Mouse (Mus musculus) MEL (cell line): ENCODE data around the gene Ubox5. TPM values are rescaled to one million over a fixed set of nuclear protein-coding genes. Genes with fewer than 3 reads are reported as not detected.

Experiments
- DNase-seq: peaks from one replicate; pipeline ENCODE4 v3.0.0; 2011; ENCODE audit warnings: low read depth, low spot score
- H3K27ac ChIP-seq: 2 replicates; pipeline ENCODE4 v1.5.1; 2012; ENCODE audit warnings: low read depth, mild to moderate bottlenecking, control low read depth, low read length, moderate library complexity; ENCODE audit not compliant: control insufficient read depth
- H3K27me3 ChIP-seq, 2 experiments: fragments of 150-350 bp in 1 of 2; sonication (generic) in 1 of 2; 2 replicates each; pipeline ENCODE4 v1.6.1; 2012; ENCODE audit warnings: low read length in 2 of 2, mild to moderate bottlenecking in 2 of 2, improper control_type of control experiment in 1 of 2, moderate library complexity in 1 of 2; ENCODE audit not compliant: insufficient read depth in 2 of 2, control insufficient read depth in 1 of 2
- H3K36me3 ChIP-seq, 2 experiments: 2 replicates each; pipeline ENCODE4 v1.6.1; 2012 to 2014; ENCODE audit warnings: low read length in 2 of 2, improper control_type of control experiment in 1 of 2, inconsistent platforms in 1 of 2, mild to moderate bottlenecking in 1 of 2; ENCODE audit not compliant: insufficient read depth in 2 of 2, control insufficient read depth in 1 of 2
- H3K4me1 ChIP-seq, 2 experiments: fragments of 150-350 bp in 1 of 2; sonication (generic) in 1 of 2; 2 replicates each; pipeline ENCODE4 v1.6.1; 2012; ENCODE audit warnings: low read length in 2 of 2, improper control_type of control experiment in 1 of 2, mild to moderate bottlenecking in 1 of 2; ENCODE audit not compliant: insufficient read depth in 2 of 2, control insufficient read depth in 1 of 2
- H3K4me3 ChIP-seq, 2 experiments: fragments of 150-350 bp in 1 of 2; sonication (generic) in 1 of 2; 2 replicates each; pipeline ENCODE4 v1.5.1; 2012; ENCODE audit warnings: low read depth in 2 of 2, low read length in 2 of 2, mild to moderate bottlenecking in 2 of 2, moderate library complexity in 2 of 2, control low read depth in 1 of 2, improper control_type of control experiment in 1 of 2; ENCODE audit not compliant: control insufficient read depth in 1 of 2, insufficient read depth in 1 of 2
- H3K79me2 ChIP-seq: 2 replicates; pipeline ENCODE4 v1.6.1; 2012; ENCODE audit warnings: mild to moderate bottlenecking, low read length, moderate library complexity; ENCODE audit not compliant: control insufficient read depth, poor library complexity, insufficient read depth
- H3K9ac ChIP-seq: 2 replicates; pipeline ENCODE4 v1.6.1; 2012; ENCODE audit warnings: low read depth, mild to moderate bottlenecking, control low read depth, low read length, moderate library complexity; ENCODE audit not compliant: control insufficient read depth, poor library complexity, severe bottlenecking
- H3K9me3 ChIP-seq: fragments of 150-350 bp; sonication (generic); replicated peaks from 2 replicates; pipeline ENCODE4 v1.6.1; 2012; ENCODE audit warnings: mild to moderate bottlenecking, low read length, improper control_type of control experiment, moderate library complexity; ENCODE audit not compliant: insufficient read depth
- CHD1 ChIP-seq: IDR thresholded peaks from 2 replicates; pipeline ENCODE4 v1.6.1; 2012; ENCODE audit warnings: low read depth, mild to moderate bottlenecking, inconsistent platforms, low read length, improper control_type of control experiment
- E2F4 ChIP-seq: IDR thresholded peaks from 2 replicates; pipeline ENCODE4 v1.6.1; 2011; ENCODE audit warnings: low read depth, low read length, improper control_type of control experiment, borderline replicate concordance
- ELF1 ChIP-seq: IDR thresholded peaks from 2 replicates; pipeline ENCODE4 v1.6.1; 2014; ENCODE audit warnings: low read depth, mild to moderate bottlenecking, inconsistent platforms, low read length, improper control_type of control experiment, moderate library complexity
- GABPA ChIP-seq: IDR thresholded peaks from 2 replicates; pipeline ENCODE4 v1.6.1; 2012; ENCODE audit warnings: low read depth, mild to moderate bottlenecking, inconsistent platforms, low read length, improper control_type of control experiment, moderate library complexity
- GATA1 ChIP-seq: IDR thresholded peaks from 2 replicates; pipeline ENCODE4 v1.6.1; 2011; ENCODE audit warnings: low read depth, low read length, improper control_type of control experiment
- HCFC1 ChIP-seq: IDR thresholded peaks from 2 replicates; pipeline ENCODE4 v1.6.1; 2012; ENCODE audit warnings: low read depth, mild to moderate bottlenecking, inconsistent platforms, low read length, improper control_type of control experiment, moderate library complexity
- JUND ChIP-seq: IDR thresholded peaks from 2 replicates; pipeline ENCODE4 v1.6.1; 2011; ENCODE audit warnings: low read depth, mild to moderate bottlenecking, improper control_type of control experiment, low read length
- MAX ChIP-seq: IDR thresholded peaks from 2 replicates; pipeline ENCODE4 v1.6.1; 2011; ENCODE audit warnings: low read length, improper control_type of control experiment
- MYB ChIP-seq: IDR thresholded peaks from 2 replicates; pipeline ENCODE4 v1.6.1; 2011; ENCODE audit warnings: mild to moderate bottlenecking, low read depth, low read length, improper control_type of control experiment
- NRF1 ChIP-seq: IDR thresholded peaks from 2 replicates; pipeline ENCODE4 v1.6.1; 2014; ENCODE audit warnings: low read depth, mild to moderate bottlenecking, inconsistent platforms, low read length, improper control_type of control experiment, moderate library complexity; ENCODE audit not compliant: poor library complexity, insufficient read depth, severe bottlenecking
- POLR2A ChIP-seq, 2 experiments: IDR thresholded peaks; 2 replicates each; pipeline ENCODE4 v1.6.1; 2011 to 2012; ENCODE audit warnings: low read length in 2 of 2, mild to moderate bottlenecking in 2 of 2, control low read depth in 1 of 2, improper control_type of control experiment in 1 of 2, low read depth in 1 of 2, moderate library complexity in 1 of 2; ENCODE audit not compliant: control insufficient read depth in 1 of 2, insufficient read depth in 1 of 2, poor library complexity in 1 of 2
- POLR2AphosphoS5 ChIP-seq: IDR thresholded peaks from 2 replicates; pipeline ENCODE4 v1.6.1; 2012; ENCODE audit warnings: low read depth, borderline replicate concordance, mild to moderate bottlenecking, inconsistent platforms, low read length, moderate library complexity, mixed read lengths
- RCOR1 ChIP-seq: IDR thresholded peaks from 2 replicates; pipeline ENCODE4 v1.6.1; 2012; ENCODE audit warnings: low read depth, mild to moderate bottlenecking, inconsistent platforms, low read length, improper control_type of control experiment
- TAL1 ChIP-seq: IDR thresholded peaks from 2 replicates; pipeline ENCODE4 v1.6.1; 2012; ENCODE audit warnings: mild to moderate bottlenecking, inconsistent platforms, low read length, moderate library complexity, mixed read lengths
- TCF12 ChIP-seq: IDR thresholded peaks from 2 replicates; pipeline ENCODE4 v1.6.1; 2014; ENCODE audit warnings: low read depth, mild to moderate bottlenecking, inconsistent platforms, low read length, improper control_type of control experiment, moderate library complexity
- UBTF ChIP-seq: IDR thresholded peaks from 2 replicates; pipeline ENCODE4 v1.6.1; 2012; ENCODE audit warnings: low read depth, mild to moderate bottlenecking, inconsistent platforms, low read length, improper control_type of control experiment, moderate library complexity, borderline replicate concordance; ENCODE audit not compliant: insufficient read depth
- USF1 ChIP-seq: IDR thresholded peaks from 2 replicates; pipeline ENCODE4 v1.6.1; 2014; ENCODE audit warnings: low read depth, mild to moderate bottlenecking, inconsistent platforms, low read length, improper control_type of control experiment, moderate library complexity
- ZKSCAN1 ChIP-seq: IDR thresholded peaks from 2 replicates; pipeline ENCODE4 v1.6.1; 2012; ENCODE audit warnings: low read depth, mild to moderate bottlenecking, inconsistent platforms, low read length, improper control_type of control experiment, moderate library complexity
- ZNF384 ChIP-seq: IDR thresholded peaks from 2 replicates; pipeline ENCODE4 v1.6.1; 2012; ENCODE audit warnings: low read depth, mild to moderate bottlenecking, inconsistent platforms, low read length, improper control_type of control experiment
- polyA plus RNA-seq, 2 experiments: library from polyadenylated mRNA; stranded (reverse) in 1 of 2; unstranded in 1 of 2; fragments of >175 nt in 1 of 2; fragments of >200 nt in 1 of 2; gene quantifications; 2 replicates each; pipeline versions ENCODE4 v1.2.1 to v1.2.4; 2012; ENCODE audit warnings: low replicate concordance in 2 of 2, low read depth in 1 of 2; ENCODE audit not compliant: insufficient read length in 2 of 2, insufficient read depth in 1 of 2, missing spikeins in 1 of 2
- total RNA-seq: library from RNA; depleted of rRNA; stranded (reverse); fragments of 300-350 nt; gene quantifications from 2 replicates; pipeline ENCODE4 v1.2.3, GENCODE M21; 2012

The Ubox5 gene
- total and polyA plus RNA-seq, 3 experiments = 5.4 to 11.2 TPM; not detected in 1

GRCm38 (mm10) chr2:130641351-130642025 is 11.7 kb upstream of the Ubox5 start:
- TF ChIP-seq RCOR1 = no peak
- H3K4me3 ChIP-seq = no peak overlapping the region
- H3K27ac ChIP-seq = no peak overlapping the region
- DNase-seq = no peak
- H3K79me2 ChIP-seq = no peaks in the 10 kb centered on the region
- H3K4me1 ChIP-seq = peaks cover 0 to 8% of the 10 kb centered on the region in 2 experiments; a peak in 3 of 4 replicates
- no peaks in the 10 kb centered on the region for H3K9me3 ChIP-seq
- H3K9ac ChIP-seq = no peak overlapping the region
- H3K27me3 ChIP-seq = no peaks in the 10 kb centered on the region
- peaks cover 0 to 6% of the 10 kb centered on the region in 2 experiments; a peak in 2 of 4 replicates for H3K36me3 ChIP-seq

- DNase-seq = no peak
- no peaks in the 10 kb centered on the region for H3K27me3 ChIP-seq
These were observed 9.4 kb upstream of the Ubox5 start for GRCm38 (mm10) chr2:130639276-130639675.

GRCm38 (mm10) chr2:130638101-130638611 is 8.3 kb upstream of the Ubox5 start:
- TF ChIP-seq TAL1 = no peak
- Histone ChIP-seq H3K4me3 (no peak overlapping the region), H3K79me2 (no peaks in the 10 kb centered on the region), H3K4me1 (peaks cover 0 to 3% of the 10 kb centered on the region in 2 experiments; a peak in 3 of 4 replicates), H3K36me3 (peaks cover 0 to 2% of the 10 kb centered on the region in 2 experiments; a peak in 2 of 4 replicates), H3K9me3 (no peaks in the 10 kb centered on the region), H3K27me3 (no peaks in the 10 kb centered on the region), H3K27ac (no peak overlapping the region), H3K9ac (no peak overlapping the region)
- DNase-seq = no peak

More at GRCm38 (mm10) chr2:130639276-130639675, 9.4 kb upstream of the Ubox5 start:
- H3K4me1 ChIP-seq = peaks cover 0 to 8% of the 10 kb centered on the region in 2 experiments; a peak in 3 of 4 replicates
- H3K4me3 ChIP-seq = no peak overlapping the region
- TF ChIP-seq GABPA = no peak
- no peak for TF ChIP-seq JUND
- TF ChIP-seq ZKSCAN1 = no peak
- no peak for TF ChIP-seq POLR2A (IDR thresholded peaks at IDR 0.05; ENCODE audit: control insufficient read depth in 1 of 2, insufficient read depth in 1 of 2, low read depth in 1 of 2, low read length in 2 of 2, poor library complexity in 1 of 2)
- TF ChIP-seq NRF1 = no peak
- no peak for TF ChIP-seq E2F4
- no peak for TF ChIP-seq TCF12
- no peak for TF ChIP-seq MAX
- no peak for TF ChIP-seq CHD1
- no peak for TF ChIP-seq MYB
- TF ChIP-seq POLR2AphosphoS5 = no peak
- no peak for TF ChIP-seq HCFC1
- no peak for TF ChIP-seq GATA1
- TF ChIP-seq ELF1 = no peak
- TF ChIP-seq USF1 = no peak
- TF ChIP-seq ZNF384 = no peak
- no peak for TF ChIP-seq UBTF
- H3K79me2 ChIP-seq = no peaks in the 10 kb centered on the region
- H3K36me3 ChIP-seq = peaks cover 0 to 6% of the 10 kb centered on the region in 2 experiments; a peak in 2 of 4 replicates
- no peaks in the 10 kb centered on the region for H3K9me3 ChIP-seq
- H3K9ac ChIP-seq = no peak overlapping the region
- no peak overlapping the region for H3K27ac ChIP-seq
